Mouse (Mus musculus) lung, embryonic 15.5 days (tissue): ENCODE data around the gene Bsdc1. TPM values are rescaled to one million over a fixed set of nuclear protein-coding genes. Genes with fewer than 3 reads are reported as not detected.
"Not testable (repeated sequence)": the region's sequence is repeated elsewhere in the genome, so short reads cannot be mapped to it uniquely, and the experiment has no call there.

ENCODE experiments used
- ATAC-seq: fragments of 200-750 bp; cut with Nextera tagmentation; 2 replicates; pipeline ENCODE4 v1.8.0; 2017; ENCODE audit warnings: moderate number of reproducible peaks, borderline replicate concordance; ENCODE audit not compliant: low FRiP score, low TSS enrichment; ENCODE audit errors: extremely low read depth
- H3K27ac ChIP-seq: fragments of 300-500 bp; sonication (generic); 2 replicates; pipeline ENCODE4 v1.5.1; 2015; ENCODE audit warnings: moderate library complexity, mild to moderate bottlenecking, inconsistent platforms
- H3K27me3 ChIP-seq: fragments of 300-500 bp; sonication (generic); 2 replicates; pipeline ENCODE4 v1.6.1; 2015; ENCODE audit warnings: inconsistent platforms
- H3K36me3 ChIP-seq: fragments of 300-500 bp; sonication (generic); 2 replicates; pipeline ENCODE4 v1.6.1; 2015; ENCODE audit warnings: inconsistent platforms
- H3K4me1 ChIP-seq: fragments of 300-500 bp; sonication (generic); 2 replicates; pipeline ENCODE4 v1.6.1; 2015; ENCODE audit warnings: inconsistent platforms
- H3K4me2 ChIP-seq: fragments of 300-500 bp; sonication (generic); 2 replicates; pipeline ENCODE4 v1.6.1; 2015; ENCODE audit warnings: inconsistent platforms, mild to moderate bottlenecking, moderate library complexity
- H3K4me3 ChIP-seq: fragments of 300-500 bp; sonication (generic); 2 replicates; pipeline ENCODE4 v1.5.1; 2015; ENCODE audit warnings: mild to moderate bottlenecking, inconsistent platforms
- H3K9ac ChIP-seq: fragments of 300-500 bp; sonication (generic); 2 replicates; pipeline ENCODE4 v1.6.1; 2015; ENCODE audit warnings: inconsistent platforms
- H3K9me3 ChIP-seq: fragments of 300-500 bp; sonication (generic); 2 replicates; pipeline ENCODE4 v1.6.1; 2016; ENCODE audit warnings: inconsistent platforms
- WGBS: fragments of 180-500 bp; shearing (Covaris S2); methylation state at CpG from one replicate; pipeline ENCODE4 v1.1.7; 2015; 5-methylcytosine and 5-hydroxymethylcytosine counted together
- polyA plus RNA-seq: library from polyadenylated mRNA; unstranded; fragments of >200 nt; fragmentation: Nextera tagmentation; extraction: Ambion mirVana; gene quantifications from 2 replicates; pipeline ENCODE4 v1.2.1, GENCODE M21; 2015

Gene Bsdc1
- polyA plus RNA-seq, 1 experiment from 2014 or later = 24.2 TPM

- Histone ChIP-seq H3K27ac (no peak overlapping the region), H3K4me3 (no peak overlapping the region), H3K9me3 (no peaks in the 10 kb centered on the region), H3K36me3 (peaks cover 85% of the 10 kb centered on the region), H3K27me3 (no peaks in the 10 kb centered on the region), H3K4me1 (no peaks in the 10 kb centered on the region), H3K9ac (no peak overlapping the region), H3K4me2 (no peak overlapping the region)
- 91% methylated on average over 5 of the region's 5 CpGs for WGBS
- no peak for ATAC-seq
Measured at GRCm38 (mm10) chr4:129525338-129525737, 64.0 kb downstream of the Bsdc1 start.

- Histone ChIP-seq H3K9me3 (no peaks in the 10 kb centered on the region), H3K27me3 (no peaks in the 10 kb centered on the region), H3K9ac (no peak overlapping the region), H3K27ac (no peak overlapping the region), H3K36me3 (peaks cover 83% of the 10 kb centered on the region), H3K4me3 (no peak overlapping the region), H3K4me2 (no peak overlapping the region), H3K4me1 (no peaks in the 10 kb centered on the region)
- WGBS = 82% methylated on average over 3 of the region's 3 CpGs
- no peak for ATAC-seq
Measured at GRCm38 (mm10) chr4:129525889-129526288, 64.5 kb downstream of the Bsdc1 start.

GRCm38 (mm10) chr4:129528901-129529300 is 67.5 kb downstream of the Bsdc1 start:
- H3K36me3 ChIP-seq = peaks cover 77% of the 10 kb centered on the region
- not testable (repeated sequence) for H3K4me3 ChIP-seq, H3K9ac ChIP-seq, H3K4me2 ChIP-seq, H3K27ac ChIP-seq, ATAC-seq, H3K4me1 ChIP-seq, H3K9me3 ChIP-seq, H3K27me3 ChIP-seq
- 93% methylated on average over 6 of the region's 6 CpGs for WGBS

Other genes with a start within 250 kb of the Bsdc1 start
- gene C77080, start 200.2 kb upstream of the Bsdc1 start, polyA plus RNA-seq = 5.2 and 6.8 TPM in 2 replicates
- 0.54 and 0.71 TPM in 2 replicates for gene Sync, start 174.0 kb upstream of the Bsdc1 start, polyA plus RNA-seq
- gene Rbbp4, start 126.2 kb upstream of the Bsdc1 start, polyA plus RNA-seq = 418 and 423 TPM in 2 replicates
- gene Zbtb8os, start 125.9 kb upstream of the Bsdc1 start, polyA plus RNA-seq = 44.0 and 44.5 TPM in 2 replicates
- gene Zbtb8a, start 83.5 kb upstream of the Bsdc1 start, polyA plus RNA-seq = 19.3 and 21.6 TPM in 2 replicates
- 2.2 and 3.1 TPM in 2 replicates for gene Zbtb8b, start 20.7 kb upstream of the Bsdc1 start, polyA plus RNA-seq
- not detected in 2 replicates for gene Tssk3, start 29.4 kb downstream of the Bsdc1 start, polyA plus RNA-seq
- not detected in 2 replicates for gene Fam229a, start 29.6 kb downstream of the Bsdc1 start, polyA plus RNA-seq
- 748 and 767 TPM in 2 replicates for gene Marcksl1, start 52.0 kb downstream of the Bsdc1 start, polyA plus RNA-seq
- 251 and 260 TPM in 2 replicates for gene Hdac1, start 81.1 kb downstream of the Bsdc1 start, polyA plus RNA-seq
- 8.3 and 24.9 TPM in 2 replicates for gene Lck, start 112.1 kb downstream of the Bsdc1 start, polyA plus RNA-seq
- 3.2 and 4.2 TPM in 2 replicates for gene Fam167b, start 117.0 kb downstream of the Bsdc1 start, polyA plus RNA-seq
- 259 and 262 TPM in 2 replicates for gene Eif3i, start 139.1 kb downstream of the Bsdc1 start, polyA plus RNA-seq
- 187 and 191 TPM in 2 replicates for gene Tmem234, start 139.1 kb downstream of the Bsdc1 start, polyA plus RNA-seq
- 1.5 and 2.1 TPM in 2 replicates for gene Dcdc2b, start 152.7 kb downstream of the Bsdc1 start, polyA plus RNA-seq
- 29.8 and 30.6 TPM in 2 replicates for gene Iqcc, start 157.5 kb downstream of the Bsdc1 start, polyA plus RNA-seq
- 51.4 and 59.5 TPM in 2 replicates for gene Ccdc28b, start 162.4 kb downstream of the Bsdc1 start, polyA plus RNA-seq
- 83.2 and 86.8 TPM in 2 replicates for gene Txlna, start 179.5 kb downstream of the Bsdc1 start, polyA plus RNA-seq
- gene Kpna6, start 211.2 kb downstream of the Bsdc1 start, polyA plus RNA-seq = 16.4 and 16.5 TPM in 2 replicates
- gene Tmem39b, start 235.3 kb downstream of the Bsdc1 start, polyA plus RNA-seq = 12.6 and 13.6 TPM in 2 replicates